Mouse (Mus musculus): ENCODE measurements around the gene Mef2d.

GRCm38 (mm10) chr3:88214971-88215552, 72.9 kb downstream of the Mef2d start:
- TF ChIP-seq CTCF (IDR thresholded peaks at IDR 0.05; ENCODE audit: borderline replicate concordance, insufficient read depth, low read length) (no peak), POLR2A (IDR thresholded peaks at IDR 0.05; ENCODE audit: low read depth, low read length) (no peak)
